Mouse (Mus musculus) urinary bladder, postnatal 10 days (tissue): ENCODE data around the gene Vegfb.

ENCODE experiments used
- DNase-seq: peaks from one replicate; pipeline ENCODE4 v3.0.0; 2022; ENCODE audit warnings: low spot score

Vegfb gene

DNA sequence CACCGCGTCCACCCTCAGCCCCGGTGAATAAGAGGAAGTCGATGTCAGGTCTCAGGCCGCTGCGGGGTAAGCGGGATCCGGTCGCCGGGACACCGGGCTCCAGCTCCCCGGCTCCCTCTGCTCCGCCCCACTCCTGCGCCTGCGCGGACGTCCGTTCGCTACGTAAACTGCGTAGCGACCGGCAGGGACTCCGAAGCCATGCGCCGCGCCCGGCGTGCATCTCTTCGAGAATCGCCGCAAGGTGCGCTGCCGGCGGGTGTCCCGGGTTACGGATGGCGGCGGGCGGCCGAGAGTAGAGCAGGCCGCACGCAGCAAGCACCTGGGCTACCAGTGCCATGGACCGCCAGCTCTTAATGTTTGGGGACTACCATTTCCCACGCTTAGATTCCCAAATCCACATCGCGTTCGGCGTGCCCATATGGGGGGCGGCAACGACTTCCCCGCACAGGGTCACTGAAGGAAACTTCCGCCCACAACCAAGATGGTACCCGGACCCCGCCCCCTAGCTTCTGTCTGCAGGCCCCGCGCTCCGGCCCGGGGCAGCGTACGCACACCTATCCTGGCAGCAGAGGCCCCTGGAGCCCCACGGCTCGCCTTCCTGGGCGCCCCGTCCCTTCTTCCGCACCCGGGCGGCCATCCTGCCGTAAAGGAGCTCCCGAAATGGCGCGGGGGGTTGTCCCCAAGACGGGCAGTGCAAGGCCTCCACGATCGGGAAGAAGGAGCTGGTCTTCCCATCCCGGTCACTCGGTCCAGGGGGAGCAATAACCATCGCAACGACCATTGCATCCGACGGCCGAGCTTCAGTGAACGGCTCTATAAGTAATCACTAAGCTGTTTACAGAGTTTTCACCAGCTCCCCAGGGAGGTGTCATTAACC, 45.8 kb downstream of the Vegfb start, which contains the start of gene Bad:
Gene Bad (plus strand): TSS at position 490 of the 877 bp plus-strand sequence.
- peak; percentile 79 for DNase-seq

DNA sequence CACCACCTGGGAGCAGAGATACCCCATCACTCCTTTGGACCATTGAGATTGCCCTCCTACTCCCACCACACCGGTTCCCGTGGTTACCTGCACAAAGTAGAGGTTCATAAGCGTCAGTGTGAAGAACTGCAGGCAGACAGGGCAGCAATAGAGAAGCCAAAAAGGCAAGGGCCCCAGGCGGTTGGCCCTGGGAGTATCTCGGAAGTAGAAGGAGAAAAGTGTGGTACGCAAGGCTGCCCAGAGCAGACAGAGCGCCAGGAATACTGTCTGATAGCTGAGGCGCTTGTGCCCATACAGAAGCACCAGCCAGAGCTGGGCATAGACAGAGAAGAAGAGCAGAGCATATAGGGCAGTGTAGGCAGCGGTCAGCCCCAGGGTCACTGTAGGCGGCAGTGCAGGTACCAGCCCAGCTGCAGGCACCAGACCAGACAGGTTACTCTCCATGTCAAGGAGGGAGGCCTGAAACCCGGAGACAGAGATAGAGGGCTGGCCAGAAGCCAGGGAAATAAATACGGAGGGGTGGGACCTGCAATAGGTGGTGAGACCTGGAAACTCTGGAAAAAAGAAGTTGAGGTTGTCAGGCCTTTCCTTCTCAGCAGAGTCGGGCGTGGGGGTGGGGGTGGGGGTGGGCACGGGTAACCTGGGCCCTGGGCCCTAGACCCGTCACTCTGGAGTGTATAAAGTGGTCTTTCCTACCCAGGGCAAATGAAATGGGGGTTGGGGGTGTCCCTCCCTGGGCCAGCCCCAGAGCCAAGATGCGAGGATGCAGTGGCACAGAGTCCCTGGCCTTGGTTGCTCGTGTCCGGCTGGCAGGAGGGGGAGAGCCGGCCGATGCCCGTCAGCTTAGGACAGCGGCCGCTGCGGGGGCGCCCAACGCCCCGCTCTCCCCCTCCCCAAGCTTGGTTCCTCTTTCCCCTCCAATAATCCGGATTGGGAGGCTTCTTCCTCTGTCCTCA, 46.8 kb downstream of the Vegfb start:
- DNase-seq = no peak

DNA sequence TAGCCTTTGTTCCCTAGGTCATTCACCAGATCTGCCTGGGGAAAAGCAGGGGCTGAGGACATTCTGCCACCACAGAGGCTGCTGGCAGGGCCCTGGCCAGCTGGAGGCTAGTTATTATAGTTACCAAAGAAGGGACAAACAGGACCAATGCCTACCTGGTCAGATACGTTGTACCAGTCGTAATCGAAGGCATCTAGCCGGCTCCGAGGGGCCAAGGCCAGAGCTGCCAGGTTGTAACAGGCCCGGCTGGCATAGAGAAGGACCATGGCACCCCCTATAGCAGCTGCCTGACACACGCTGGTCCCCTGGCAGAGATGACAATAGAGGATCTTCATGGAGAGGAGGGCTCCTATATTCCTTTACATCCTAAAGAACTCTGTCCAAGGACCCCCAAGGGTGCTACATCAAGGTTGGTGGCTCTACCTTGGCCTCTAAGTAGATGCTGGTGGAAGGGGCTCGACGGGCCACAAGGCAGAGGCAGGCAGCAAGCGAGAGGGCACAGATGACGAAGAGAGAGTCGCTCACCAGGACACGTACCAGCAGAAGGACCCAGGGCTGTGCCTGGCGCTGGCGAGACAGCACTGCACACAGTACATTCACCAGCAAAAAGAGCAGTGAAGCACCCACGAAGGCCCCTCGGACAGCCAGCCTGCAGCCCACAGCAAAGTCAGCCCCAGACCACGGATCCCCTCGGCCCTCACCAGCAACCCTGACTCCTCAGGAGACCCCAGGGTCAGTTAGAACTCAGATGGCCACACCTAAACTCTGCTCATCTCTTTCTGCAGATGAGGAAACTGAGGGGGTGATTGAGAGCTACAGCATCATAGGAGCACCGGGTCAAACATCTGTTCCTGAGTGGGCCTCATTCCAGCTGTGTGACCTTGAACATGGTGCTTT, 48.1 kb downstream of the Vegfb start:
- DNase-seq = no peak

DNA sequence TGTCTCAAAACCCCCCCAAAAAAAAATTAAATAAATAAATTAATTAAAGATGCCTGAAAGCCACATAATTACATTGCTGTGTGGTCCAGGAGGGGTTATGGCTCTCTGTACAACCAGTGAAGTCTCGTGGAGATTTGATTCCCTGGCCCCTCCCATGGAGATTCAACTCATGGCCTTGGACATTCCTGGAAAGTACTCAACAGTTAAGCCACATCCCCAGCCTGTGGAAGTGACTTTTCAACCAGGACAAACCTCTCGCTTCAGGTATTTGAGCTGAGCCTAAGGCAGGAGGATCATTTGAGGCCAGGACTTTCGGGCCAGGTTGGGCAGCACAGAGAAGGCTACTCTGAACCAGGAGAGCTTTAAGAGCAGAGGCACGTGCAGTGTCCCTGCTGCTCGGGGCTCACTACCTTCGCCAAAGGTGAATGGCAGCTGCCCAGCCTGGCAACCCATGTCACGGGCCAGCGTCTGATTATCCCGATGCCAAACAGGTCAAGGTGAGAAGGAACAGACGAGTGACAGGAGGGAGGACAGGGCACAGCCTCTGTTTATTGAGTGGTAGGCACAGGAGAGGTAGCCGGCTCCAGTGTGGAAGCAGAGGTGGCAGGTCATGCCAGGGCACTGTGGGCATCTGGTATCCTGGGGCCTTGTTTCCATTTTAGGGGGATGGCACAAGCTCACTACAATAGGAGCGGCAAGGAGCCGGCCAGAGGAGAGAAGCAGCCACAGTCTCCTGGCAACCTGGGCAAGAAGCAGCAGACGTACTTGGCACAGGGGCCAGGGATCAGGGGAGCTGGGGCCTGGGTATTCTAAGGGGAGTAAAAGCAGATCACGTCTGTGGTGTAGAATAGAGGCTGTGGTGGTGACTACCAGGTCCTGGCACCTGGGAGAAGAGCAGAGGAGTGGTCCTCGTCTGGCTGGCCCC, 49.6 kb downstream of the Vegfb start:
- DNase-seq = no peak

DNA sequence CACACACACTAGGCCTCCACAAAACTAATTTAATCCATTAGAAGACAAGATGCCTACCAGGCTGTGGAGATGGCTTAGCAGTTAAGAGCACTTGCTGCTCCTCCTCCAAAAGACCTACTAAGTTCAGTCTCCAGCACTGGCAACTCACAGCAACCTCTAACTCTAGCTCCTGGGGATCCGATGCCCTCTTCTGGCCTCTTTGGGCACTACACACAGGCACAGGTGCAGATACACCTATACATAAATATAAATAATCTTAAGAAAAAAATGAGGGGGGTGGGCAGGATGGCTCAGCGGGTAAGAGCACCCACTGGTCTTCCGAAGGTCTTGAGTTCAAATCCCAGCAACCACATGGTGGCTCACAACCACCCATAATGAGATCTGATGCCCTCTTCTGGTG, 51.2 kb downstream of the Vegfb start:
- no peak for DNase-seq

DNA sequence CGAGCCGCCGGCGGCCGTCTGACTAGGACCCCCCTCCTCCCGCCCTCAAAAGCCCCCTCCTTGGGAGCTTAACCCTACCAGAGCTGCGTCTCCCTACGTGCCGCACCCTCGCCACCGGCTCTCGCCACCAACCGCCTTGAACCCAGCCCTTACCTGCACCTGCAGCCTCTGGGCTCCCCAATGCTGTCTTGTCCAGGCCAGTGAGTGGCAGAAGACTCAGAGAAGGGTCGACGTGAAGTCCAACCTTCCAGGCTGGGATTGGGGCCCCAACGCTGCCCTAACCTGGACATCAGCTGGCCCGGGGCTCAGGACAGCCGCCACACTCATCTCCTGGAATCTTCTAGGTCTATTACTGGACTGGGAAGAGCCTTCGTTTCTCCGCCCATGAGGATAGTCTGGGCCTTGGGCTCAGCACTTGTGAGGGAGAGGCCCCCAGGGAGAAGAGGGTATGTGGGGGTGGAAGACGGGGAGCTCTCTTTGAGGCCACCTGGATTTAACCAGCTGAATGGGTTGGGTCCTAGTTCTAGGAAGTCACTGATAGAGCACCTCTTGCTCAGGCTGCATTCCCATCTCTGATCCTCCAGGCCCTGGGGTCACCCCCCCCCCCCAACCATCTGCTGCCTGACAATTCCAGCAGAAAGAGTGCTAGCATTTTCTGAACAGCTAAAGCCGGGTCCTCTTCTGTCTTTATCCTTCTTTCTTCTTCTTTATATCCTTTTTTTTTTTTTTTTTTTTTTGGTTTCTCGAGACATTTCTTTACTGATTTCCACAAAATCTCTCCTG, 53.1 kb downstream of the Vegfb start, which contains the start of gene Kcnk4:
Gene Kcnk4 (minus strand): TSS at position 321 of the 783 bp plus-strand sequence.
- no peak for DNase-seq

DNA sequence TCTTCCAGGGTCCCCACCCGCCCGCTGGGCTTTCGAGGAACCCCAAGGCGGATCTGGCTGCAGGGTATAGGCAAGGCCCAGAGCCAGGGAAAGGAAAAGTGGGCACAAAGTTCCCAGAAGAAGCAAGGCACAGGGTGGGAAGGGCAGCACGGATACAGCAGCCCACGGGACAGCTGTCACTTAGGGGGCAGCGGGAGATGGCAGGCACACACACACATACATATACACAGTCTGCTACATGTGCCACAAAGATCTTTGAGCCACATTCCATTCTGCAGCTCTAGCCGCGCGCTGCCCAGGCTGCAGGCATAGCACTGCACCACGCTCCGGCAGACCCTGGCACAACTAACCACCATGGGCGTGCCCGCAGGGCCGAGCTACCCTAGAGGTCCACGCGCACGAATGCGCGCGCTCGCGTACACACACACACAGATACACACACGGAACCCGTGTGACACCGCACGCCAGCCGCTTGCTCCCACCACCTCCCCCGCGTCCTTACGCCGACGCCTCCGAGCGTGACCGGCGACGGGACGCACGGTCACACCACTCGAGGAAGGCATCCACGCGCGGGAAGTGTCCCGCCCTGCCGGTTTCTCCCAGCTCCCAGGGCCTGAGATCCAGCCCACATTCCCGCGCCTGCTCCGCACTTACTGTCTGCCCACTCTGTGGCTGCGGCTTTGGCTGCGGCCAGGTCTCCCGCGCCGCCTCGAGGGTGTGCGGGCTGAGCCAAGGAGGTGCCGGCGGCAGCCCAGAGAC, 53.8 kb downstream of the Vegfb start:
- no peak for DNase-seq

DNA sequence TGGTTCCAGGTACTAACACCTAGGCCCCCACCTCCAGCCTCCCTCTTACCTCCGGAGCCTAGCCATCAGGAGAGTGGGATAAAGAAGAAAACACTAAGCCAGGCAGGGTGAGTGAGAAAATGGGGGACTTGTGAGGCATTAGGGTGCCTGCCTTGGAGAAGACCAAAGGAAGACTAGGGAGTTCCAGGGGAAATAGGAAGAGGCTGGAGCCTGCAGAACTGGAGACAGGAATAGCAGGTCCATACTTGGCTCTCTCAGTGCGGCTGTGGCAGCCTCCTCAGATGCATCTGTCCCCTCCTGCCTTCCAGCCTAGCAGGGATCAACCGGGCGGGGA, 54.4 kb downstream of the Vegfb start:
- DNase-seq = no peak
